ENCODE assay signal across 20 mouse cellular contexts in genomic region chr9:117729366-117729765, GRCm38 (mm10).
DNase-seq lines count a peak whose midpoint lies in the region; ATAC-seq and TF ChIP-seq lines count a peak whose summit lies in the region.
"Had no signal": no experiment of that assay in that cellular context is flagged by ENCODE, and none has a peak within 500 bp of the region (broad histone marks: within the 10 kb centered on the region; RNA-seq: fewer than 3 reads in every experiment).

No protein-coding gene starts in this region.

- H3K4me3 ChIP-seq in hindbrain, postnatal 0 days (ENCODE audit: low read length) = no peak overlapping the region
- no peak overlapping the region for H3K4me3 ChIP-seq in hindbrain, embryonic 11.5 days (ENCODE audit: low read depth, low read length)
- H3K4me3 ChIP-seq: embryonic facial prominence, embryonic 13.5 days; embryonic facial prominence, embryonic 15.5 days; erythroblast, embryonic 14.5 days; forebrain, embryonic 10.5 days; forebrain, embryonic 12.5 days had no signal

- 0 out of 2 replicates have a peak overlapping the region, but pooled peaks have one; percentile 1 for H3K4me2 ChIP-seq in hindbrain, postnatal 0 days (ENCODE audit: low read depth, low read length)
- no peak overlapping the region for H3K4me2 ChIP-seq in hindbrain, embryonic 11.5 days (replicated peaks; ENCODE audit: low read depth, low read length)
- H3K4me2 ChIP-seq: embryonic facial prominence, embryonic 13.5 days; embryonic facial prominence, embryonic 15.5 days; forebrain, embryonic 12.5 days had no signal

- no peaks in the 10 kb centered on the region for H3K36me3 ChIP-seq in hindbrain, postnatal 0 days (ENCODE audit: insufficient read depth, low read length)
- H3K36me3 ChIP-seq in hindbrain, embryonic 11.5 days (ENCODE audit: control insufficient read depth, insufficient read depth, low read length) = no peaks in the 10 kb centered on the region
- H3K36me3 ChIP-seq: embryonic facial prominence, embryonic 13.5 days; embryonic facial prominence, embryonic 15.5 days; forebrain, embryonic 10.5 days; forebrain, embryonic 12.5 days had no signal

- TF ChIP-seq CTCF in hindbrain, postnatal 0 days (IDR thresholded peaks at IDR 0.05; ENCODE audit: low read depth) = no peak

- no peak overlapping the region for H3K27ac ChIP-seq in hindbrain, postnatal 0 days
- no peak overlapping the region for H3K27ac ChIP-seq in hindbrain, embryonic 11.5 days (ENCODE audit: low read depth, low read length)
- H3K27ac ChIP-seq: embryonic facial prominence, embryonic 13.5 days; embryonic facial prominence, embryonic 15.5 days; forebrain, embryonic 10.5 days; forebrain, embryonic 12.5 days had no signal

- no peaks in the 10 kb centered on the region for H3K4me1 ChIP-seq in hindbrain, postnatal 0 days (ENCODE audit: insufficient read depth, low read length)
- no peaks in the 10 kb centered on the region for H3K4me1 ChIP-seq in hindbrain, embryonic 11.5 days (replicated peaks; ENCODE audit: control insufficient read depth, insufficient read depth, low read length)
- H3K4me1 ChIP-seq: embryonic facial prominence, embryonic 13.5 days; embryonic facial prominence, embryonic 15.5 days; forebrain, embryonic 10.5 days; forebrain, embryonic 12.5 days had no signal

- intact Hi-C loops in heart, postnatal 14 days (cut with DNase I) = no loop called here

- no peak for ATAC-seq in hindbrain, postnatal 0 days
- ATAC-seq in hindbrain, embryonic 11.5 days (ENCODE audit: low FRiP score) = no peak
- ATAC-seq: forebrain, embryonic 14.5 days; forebrain, embryonic 16.5 days had no signal

- no peaks in the 10 kb centered on the region for H3K9me3 ChIP-seq in hindbrain, postnatal 0 days (ENCODE audit: low read length)
- H3K9me3 ChIP-seq in hindbrain, embryonic 11.5 days (ENCODE audit: control insufficient read depth, low read length) = no peaks in the 10 kb centered on the region
- H3K9me3 ChIP-seq: embryonic facial prominence, embryonic 13.5 days; embryonic facial prominence, embryonic 15.5 days had no signal

- WGBS in hindbrain, postnatal 0 days = 71% methylated on average over 6 of the region's 6 CpGs
- 88% methylated on average over 6 of the region's 6 CpGs for WGBS in hindbrain, embryonic 11.5 days

- DNase-seq in heart, adult 11 months = peak; percentile 71
- no peak for DNase-seq in heart, postnatal 14 days
- no peak for DNase-seq in hindbrain, postnatal 0 days (ENCODE audit: low spot score)
- DNase-seq in hindbrain, embryonic 11.5 days (ENCODE audit: low spot score) = no peak
- DNase-seq: adrenal gland, adult 2 months; adrenal gland, postnatal 10 days; adrenal gland, postnatal 25 days; cerebellum, adult 11 months; cerebellum, adult 18-20 months; cerebellum, adult 8-10 months; cerebellum, adult 9-11 months; cerebellum, postnatal 25 days; embryo, embryonic 11 days had no signal

- no peak overlapping the region for H3K9ac ChIP-seq in hindbrain, postnatal 0 days (replicated peaks; ENCODE audit: low read length)
- H3K9ac ChIP-seq in hindbrain, embryonic 11.5 days (ENCODE audit: low read depth, low read length) = no peak overlapping the region
- H3K9ac ChIP-seq: embryonic facial prominence, embryonic 13.5 days; embryonic facial prominence, embryonic 15.5 days; forebrain, embryonic 12.5 days had no signal

- H3K27me3 ChIP-seq in hindbrain, postnatal 0 days (ENCODE audit: insufficient read depth, low read length) = no peaks in the 10 kb centered on the region
- no peaks in the 10 kb centered on the region for H3K27me3 ChIP-seq in hindbrain, embryonic 11.5 days (ENCODE audit: control insufficient read depth, insufficient read depth, low read length)
- H3K27me3 ChIP-seq: embryonic facial prominence, embryonic 13.5 days; embryonic facial prominence, embryonic 15.5 days; forebrain, embryonic 12.5 days had no signal
